Mouse (Mus musculus): ENCODE measurements at regions not wholly inside any gene's neighbourhood (a gene's known extent, or its start where the extent isn't known, plus 50 kb on each side); places are given as distances from the start of the nearest gene placed in this dataset.

- Histone ChIP-seq H3K4me2 (no peak overlapping the region), H3K4me1 (ENCODE audit: control insufficient read depth, insufficient read depth, low read length) (no peaks in the 10 kb centered on the region), H3K36me3 (ENCODE audit: control insufficient read depth, insufficient read depth, low read length) (no peaks in the 10 kb centered on the region), H3K9ac (ENCODE audit: low read length) (no peak overlapping the region), H3K27ac (ENCODE audit: low read depth, low read length) (no peak overlapping the region), H3K27me3 (ENCODE audit: control insufficient read depth, insufficient read depth, low read length) (no peaks in the 10 kb centered on the region), H3K4me3 (ENCODE audit: low read depth, low read length) (no peak overlapping the region), H3K9me3 (ENCODE audit: control insufficient read depth, low read length) (no peaks in the 10 kb centered on the region)
- no peak for ATAC-seq (ENCODE audit: low FRiP score)
- DNase-seq (ENCODE audit: low spot score, missing footprints), result no peak
- 89% methylated on average over 1 of the region's 1 CpGs for WGBS
Measured at GRCm38 (mm10) chr14:78384370-78384769, 76.5 kb upstream of the Tnfsf11 start.

GRCm38 (mm10) chr14:78383256-78383709, 75.4 kb upstream of the Tnfsf11 start:
- ATAC-seq (ENCODE audit: low FRiP score), result no peak
- no peak for DNase-seq (ENCODE audit: low spot score, missing footprints)
- H3K9me3 ChIP-seq (ENCODE audit: control insufficient read depth, low read length), result no peaks in the 10 kb centered on the region
- H3K4me1 ChIP-seq (ENCODE audit: control insufficient read depth, insufficient read depth, low read length), result no peaks in the 10 kb centered on the region
- no peaks in the 10 kb centered on the region for H3K36me3 ChIP-seq (ENCODE audit: control insufficient read depth, insufficient read depth, low read length)
- H3K27ac ChIP-seq (ENCODE audit: low read depth, low read length), result no peak overlapping the region
- no peak overlapping the region for H3K4me3 ChIP-seq (ENCODE audit: low read depth, low read length)
- no peak overlapping the region for H3K9ac ChIP-seq (ENCODE audit: low read length)
- H3K27me3 ChIP-seq (ENCODE audit: control insufficient read depth, insufficient read depth, low read length), result no peaks in the 10 kb centered on the region
- no peak overlapping the region for H3K4me2 ChIP-seq
- 74% methylated on average over 8 of the region's 8 CpGs for WGBS

- 88% methylated on average over 4 of the region's 4 CpGs for WGBS
- no peaks in the 10 kb centered on the region for H3K4me1 ChIP-seq (ENCODE audit: control insufficient read depth, insufficient read depth, low read length)
- no peak overlapping the region for H3K4me3 ChIP-seq (ENCODE audit: low read depth, low read length)
- H3K9ac ChIP-seq (ENCODE audit: low read length), result no peak overlapping the region
- ATAC-seq (ENCODE audit: low FRiP score) (no peak), DNase-seq (ENCODE audit: low spot score, missing footprints) (no peak)
- no peaks in the 10 kb centered on the region for H3K9me3 ChIP-seq (ENCODE audit: control insufficient read depth, low read length)
- no peaks in the 10 kb centered on the region for H3K27me3 ChIP-seq (ENCODE audit: control insufficient read depth, insufficient read depth, low read length)
- H3K4me2 ChIP-seq, result no peak overlapping the region
- no peak overlapping the region for H3K27ac ChIP-seq (ENCODE audit: low read depth, low read length)
- no peaks in the 10 kb centered on the region for H3K36me3 ChIP-seq (ENCODE audit: control insufficient read depth, insufficient read depth, low read length)
Measured at GRCm38 (mm10) chr14:78380011-78380410, 72.2 kb upstream of the Tnfsf11 start.

- Histone ChIP-seq H3K4me1 (ENCODE audit: control insufficient read depth, insufficient read depth, low read length) (no peaks in the 10 kb centered on the region), H3K27ac (ENCODE audit: low read depth, low read length) (no peak overlapping the region), H3K4me3 (ENCODE audit: low read depth, low read length) (no peak overlapping the region), H3K27me3 (ENCODE audit: control insufficient read depth, insufficient read depth, low read length) (no peaks in the 10 kb centered on the region), H3K9me3 (ENCODE audit: control insufficient read depth, low read length) (no peaks in the 10 kb centered on the region), H3K9ac (ENCODE audit: low read length) (no peak overlapping the region), H3K4me2 (no peak overlapping the region), H3K36me3 (ENCODE audit: control insufficient read depth, insufficient read depth, low read length) (no peaks in the 10 kb centered on the region)
- 86% methylated on average over 5 of the region's 5 CpGs for WGBS
- no peak for ATAC-seq (ENCODE audit: low FRiP score)
- no peak for DNase-seq (ENCODE audit: low spot score, missing footprints)
Measured at GRCm38 (mm10) chr14:78376591-78376990, 68.7 kb upstream of the Tnfsf11 start.

- H3K27ac ChIP-seq (ENCODE audit: low read depth, low read length), result no peak overlapping the region
- H3K27me3 ChIP-seq (ENCODE audit: control insufficient read depth, insufficient read depth, low read length), result no peaks in the 10 kb centered on the region
- H3K4me1 ChIP-seq (ENCODE audit: control insufficient read depth, insufficient read depth, low read length), result no peaks in the 10 kb centered on the region
- H3K36me3 ChIP-seq (ENCODE audit: control insufficient read depth, insufficient read depth, low read length), result no peaks in the 10 kb centered on the region
- no peak overlapping the region for H3K4me2 ChIP-seq
- 86% methylated on average over 3 of the region's 3 CpGs for WGBS
- no peaks in the 10 kb centered on the region for H3K9me3 ChIP-seq (ENCODE audit: control insufficient read depth, low read length)
- H3K4me3 ChIP-seq (ENCODE audit: low read depth, low read length), result no peak overlapping the region
- DNase-seq (ENCODE audit: low spot score, missing footprints) (no peak), ATAC-seq (ENCODE audit: low FRiP score) (no peak)
- H3K9ac ChIP-seq (ENCODE audit: low read length), result no peak overlapping the region
Measured at GRCm38 (mm10) chr14:78375746-78376495, 68.1 kb upstream of the Tnfsf11 start.

- WGBS, result 95% methylated on average over 1 of the region's 1 CpGs
- ATAC-seq (ENCODE audit: low FRiP score), result no peak
- H3K36me3 ChIP-seq (ENCODE audit: control insufficient read depth, insufficient read depth, low read length), result no peaks in the 10 kb centered on the region
- H3K27me3 ChIP-seq (ENCODE audit: control insufficient read depth, insufficient read depth, low read length), result no peaks in the 10 kb centered on the region
- no peaks in the 10 kb centered on the region for H3K9me3 ChIP-seq (ENCODE audit: control insufficient read depth, low read length)
- H3K4me3 ChIP-seq (ENCODE audit: low read depth, low read length), result no peak overlapping the region
- no peak overlapping the region for H3K4me2 ChIP-seq
- no peak overlapping the region for H3K27ac ChIP-seq (ENCODE audit: low read depth, low read length)
- no peak overlapping the region for H3K9ac ChIP-seq (ENCODE audit: low read length)
- DNase-seq (ENCODE audit: low spot score, missing footprints), result no peak
- no peaks in the 10 kb centered on the region for H3K4me1 ChIP-seq (ENCODE audit: control insufficient read depth, insufficient read depth, low read length)
Measured at GRCm38 (mm10) chr14:78372102-78372501, 64.3 kb upstream of the Tnfsf11 start.

GRCm38 (mm10) chr14:78368881-78369280, 61.0 kb upstream of the Tnfsf11 start:
- no peaks in the 10 kb centered on the region for H3K27me3 ChIP-seq (ENCODE audit: control insufficient read depth, insufficient read depth, low read length)
- H3K9ac ChIP-seq (ENCODE audit: low read length), result no peak overlapping the region
- no peak overlapping the region for H3K4me2 ChIP-seq
- 89% methylated on average over 4 of the region's 4 CpGs for WGBS
- H3K36me3 ChIP-seq (ENCODE audit: control insufficient read depth, insufficient read depth, low read length), result no peaks in the 10 kb centered on the region
- H3K4me1 ChIP-seq (ENCODE audit: control insufficient read depth, insufficient read depth, low read length), result no peaks in the 10 kb centered on the region
- H3K4me3 ChIP-seq (ENCODE audit: low read depth, low read length), result no peak overlapping the region
- H3K9me3 ChIP-seq (ENCODE audit: control insufficient read depth, low read length), result no peaks in the 10 kb centered on the region
- no peak for DNase-seq (ENCODE audit: low spot score, missing footprints)
- no peak for ATAC-seq (ENCODE audit: low FRiP score)
- H3K27ac ChIP-seq (ENCODE audit: low read depth, low read length), result no peak overlapping the region

- Histone ChIP-seq H3K9me3 (ENCODE audit: control insufficient read depth, low read length) (no peaks in the 10 kb centered on the region), H3K4me1 (ENCODE audit: control insufficient read depth, insufficient read depth, low read length) (no peaks in the 10 kb centered on the region), H3K27ac (ENCODE audit: low read depth, low read length) (no peak overlapping the region), H3K4me2 (no peak overlapping the region), H3K27me3 (ENCODE audit: control insufficient read depth, insufficient read depth, low read length) (no peaks in the 10 kb centered on the region), H3K9ac (ENCODE audit: low read length) (no peak overlapping the region), H3K4me3 (ENCODE audit: low read depth, low read length) (no peak overlapping the region), H3K36me3 (ENCODE audit: control insufficient read depth, insufficient read depth, low read length) (no peaks in the 10 kb centered on the region)
- DNase-seq (ENCODE audit: low spot score, missing footprints) (no peak), ATAC-seq (ENCODE audit: low FRiP score) (no peak)
Measured at GRCm38 (mm10) chr14:78364822-78365221, 57.0 kb upstream of the Tnfsf11 start.

GRCm38 (mm10) chr14:78363123-78363522, 55.3 kb upstream of the Tnfsf11 start:
- H3K4me2 ChIP-seq, result no peak overlapping the region

More at GRCm38 (mm10) chr14:78363123-78363522, 55.3 kb upstream of the Tnfsf11 start:
- Histone ChIP-seq H3K4me1 (ENCODE audit: control insufficient read depth, insufficient read depth, low read length) (no peaks in the 10 kb centered on the region), H3K9ac (ENCODE audit: low read length) (no peak overlapping the region), H3K9me3 (ENCODE audit: control insufficient read depth, low read length) (no peaks in the 10 kb centered on the region), H3K4me3 (ENCODE audit: low read depth, low read length) (no peak overlapping the region), H3K27ac (ENCODE audit: low read depth, low read length) (no peak overlapping the region), H3K36me3 (ENCODE audit: control insufficient read depth, insufficient read depth, low read length) (no peaks in the 10 kb centered on the region), H3K27me3 (ENCODE audit: control insufficient read depth, insufficient read depth, low read length) (no peaks in the 10 kb centered on the region)
- DNase-seq (ENCODE audit: low spot score, missing footprints) (no peak), ATAC-seq (ENCODE audit: low FRiP score) (no peak)
- WGBS, result 87% methylated on average over 5 of the region's 5 CpGs

All from midbrain, embryonic 11.5 days (tissue).